Mouse (Mus musculus) neutrophil, adult 59 days (primary cell): ENCODE data around the gene Olfr774. TPM values are rescaled to one million over a fixed set of nuclear protein-coding genes. Genes with fewer than 3 reads are reported as not detected.

Experiments used
- total RNA-seq, 2 experiments: library from RNA; stranded (reverse); gene quantifications; 1 replicate in 1 of 2; 2 replicates in 1 of 2; pipeline ENCODE4 v1.2.4; 2023

The Olfr774 gene
- not detected for total RNA-seq

DNA sequence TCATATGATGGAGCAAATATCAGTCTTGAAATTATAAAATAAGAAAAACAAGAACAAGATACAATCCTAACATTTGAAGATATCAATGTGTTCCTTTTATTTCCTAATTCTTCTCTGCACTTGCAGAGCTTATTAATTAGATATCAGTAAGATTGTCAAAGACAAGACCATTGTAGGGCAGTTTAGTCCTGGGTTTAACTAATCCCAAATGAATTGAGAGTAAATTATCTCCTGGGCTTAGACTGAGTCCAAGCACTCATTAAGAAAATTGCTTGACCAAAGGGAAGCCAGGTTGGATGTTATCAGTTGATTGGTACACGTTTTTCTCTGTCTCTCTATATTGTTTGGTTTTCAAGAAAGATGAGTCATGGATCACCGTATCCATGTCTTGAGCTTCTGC, at the start of gene Olfr774:
Olfr774 (plus strand) TSS at position 301 of the 400 bp plus-strand sequence.

DNA sequence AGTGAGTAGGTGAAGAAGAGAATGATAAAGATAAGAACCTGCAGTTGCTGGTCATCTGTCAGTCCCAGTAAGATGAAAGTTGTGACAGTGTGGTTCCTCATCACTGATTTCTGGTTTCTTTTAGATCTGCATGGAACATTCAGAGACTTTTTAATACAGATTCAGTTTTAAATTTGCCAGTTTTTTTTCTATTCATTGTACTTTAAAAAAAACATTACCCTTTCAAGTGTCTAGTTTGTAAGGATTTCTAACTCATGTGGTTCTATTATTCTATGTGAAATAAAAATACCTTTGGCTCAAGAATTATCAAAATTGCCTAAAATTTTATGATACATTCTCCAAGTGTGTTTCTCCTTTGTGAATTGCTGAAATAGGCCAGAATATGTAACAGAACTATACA, 48.7 kb upstream of the Olfr774 start, which contains the start of gene Olfr773:
Olfr773 (minus strand) TSS at position 101 of the 400 bp plus-strand sequence.

DNA sequence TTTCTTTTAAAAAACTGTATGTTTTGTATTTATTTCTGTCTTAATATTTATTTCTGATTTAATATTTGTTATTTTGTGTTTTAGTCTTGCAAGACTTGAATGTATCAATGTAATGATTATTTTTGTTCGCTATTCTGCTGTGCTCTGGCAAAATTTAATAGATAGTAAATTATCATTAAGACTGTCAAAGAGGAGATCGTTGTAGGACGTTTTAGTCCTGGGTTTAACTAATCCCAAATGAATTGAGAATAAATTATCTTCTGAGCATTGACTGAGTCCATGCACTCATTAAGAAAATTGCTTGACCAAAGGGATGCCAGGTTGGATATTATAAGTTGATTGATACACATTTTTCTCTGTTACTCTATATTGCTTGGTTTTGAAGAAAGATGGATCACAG, 12.1 kb downstream of the Olfr774 start, which contains the start of gene Olfr775:
Olfr775 (plus strand) TSS at position 301 of the 400 bp plus-strand sequence.

DNA sequence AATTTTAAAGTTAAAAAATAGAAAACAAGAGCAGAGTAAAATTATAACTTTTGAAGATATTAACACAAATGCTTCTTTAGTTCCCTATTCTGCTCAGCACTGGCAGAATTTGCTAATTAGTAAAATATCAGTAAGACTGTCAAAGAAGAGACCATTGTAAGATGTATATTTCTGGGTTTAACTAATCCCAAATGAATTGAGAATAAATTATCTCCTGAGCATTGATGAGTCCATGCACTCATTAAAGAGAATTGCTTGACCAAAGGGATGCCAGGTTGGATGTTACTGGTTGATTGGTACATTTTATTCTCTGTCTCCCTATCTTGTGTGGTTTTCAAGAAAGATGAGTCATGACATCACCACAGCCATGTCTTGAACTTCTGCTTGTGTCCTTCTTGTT, 22.8 kb downstream of the Olfr774 start, which contains the start of gene Olfr776:
Olfr776 (plus strand) TSS at position 301 of the 400 bp plus-strand sequence.

DNA sequence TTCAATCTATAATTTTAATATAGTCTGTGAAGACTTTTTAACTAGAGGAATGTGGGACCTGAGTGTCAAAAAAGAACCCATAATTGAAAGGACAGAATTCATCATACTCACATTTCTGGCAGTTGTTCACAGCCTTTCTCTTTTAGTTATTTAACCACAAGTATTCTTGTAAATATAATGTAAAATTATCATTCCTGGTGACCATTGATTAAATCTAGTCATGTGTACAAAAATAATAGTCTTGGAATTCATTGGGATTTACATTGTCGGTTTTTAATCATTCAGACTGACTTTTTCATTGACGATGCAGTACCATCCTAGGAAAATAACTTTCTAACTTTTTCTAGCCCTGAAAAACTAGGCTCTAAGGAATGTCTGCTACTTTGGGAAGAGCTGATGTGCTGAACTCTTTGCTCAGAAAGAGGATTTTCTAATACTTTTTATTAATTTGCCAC, 35.1 kb downstream of the Olfr774 start, which contains the start of gene Olfr777:
Olfr777 (minus strand) TSS at position 405 of the 455 bp plus-strand sequence.

Other genes with a start within 250 kb of the Olfr774 start
- gene Olfr9, start 246.8 kb upstream of the Olfr774 start, total RNA-seq, result not detected
- not detected for gene Olfr763, start 225.4 kb upstream of the Olfr774 start, total RNA-seq
- gene Olfr764-ps1, start 196.3 kb upstream of the Olfr774 start, total RNA-seq, result not detected
- not detected for gene Olfr765, start 186.2 kb upstream of the Olfr774 start, total RNA-seq
- gene Olfr766-ps1, start 167.2 kb upstream of the Olfr774 start, total RNA-seq, result not detected
- not detected for gene Olfr767, start 153.3 kb upstream of the Olfr774 start, total RNA-seq
- not detected for gene Olfr768, start 136.8 kb upstream of the Olfr774 start, total RNA-seq
- not detected for gene Olfr769, start 118.3 kb upstream of the Olfr774 start, total RNA-seq
- not detected for gene Olfr770, start 97.2 kb upstream of the Olfr774 start, total RNA-seq
- gene Olfr771, start 71.5 kb upstream of the Olfr774 start, total RNA-seq, result not detected
- gene Olfr772, start 58.3 kb upstream of the Olfr774 start, total RNA-seq, result not detected
- not detected for gene Olfr773, start 48.8 kb upstream of the Olfr774 start, total RNA-seq
- not detected for gene Olfr775, start 12.2 kb downstream of the Olfr774 start, total RNA-seq
- gene Olfr776, start 22.9 kb downstream of the Olfr774 start, total RNA-seq, result not detected
- gene Olfr777, start 35.3 kb downstream of the Olfr774 start, total RNA-seq, result not detected
- not detected for gene Olfr780, start 81.9 kb downstream of the Olfr774 start, total RNA-seq
- gene Olfr781, start 92.7 kb downstream of the Olfr774 start, total RNA-seq, result not detected
- gene Olfr782, start 112.6 kb downstream of the Olfr774 start, total RNA-seq, result not detected
- gene Olfr784, start 147.9 kb downstream of the Olfr774 start, total RNA-seq, result under 1 TPM in 1 of 2 experiments, not detected in 1; 0.22 TPM
- not detected for gene Olfr785, start 169.2 kb downstream of the Olfr774 start, total RNA-seq
- gene Olfr786, start 191.1 kb downstream of the Olfr774 start, total RNA-seq, result not detected
- not detected for gene Olfr787, start 225.7 kb downstream of the Olfr774 start, total RNA-seq
- gene Olfr788, start 234.8 kb downstream of the Olfr774 start, total RNA-seq, result not detected
- not detected for gene Olfr789, start 248.5 kb downstream of the Olfr774 start, total RNA-seq